Mouse (Mus musculus) megakaryocyte progenitor cell, adult 5-6 weeks (primary cell): ENCODE data around the gene Fndc1. TPM values are rescaled to one million over a fixed set of nuclear protein-coding genes. Genes with fewer than 3 reads are reported as not detected.

Experiments used
- ATAC-seq: replicated peaks from 2 replicates; pipeline ENCODE4 v1.8.0; 2016; ENCODE audit warnings: mild to moderate bottlenecking, moderate TSS enrichment, inconsistent platforms; ENCODE audit not compliant: poor library complexity
- total RNA-seq, 2 experiments: library from RNA; stranded (forward) in 1 of 2; stranded (reverse) in 1 of 2; fragments of 157-497, 149-512 nt in 1 of 2; fragments of 200-1000 nt in 1 of 2; gene quantifications; 2 replicates each; pipeline versions ENCODE4 v1.2.3 to v1.2.4; 2015 to 2017

Fndc1 gene
- total RNA-seq, 2 experiments from 2014 or later, result 0.12 TPM; not detected in 1

GRCm38 (mm10) chr17:7821553-7822186 lies 5.4 kb downstream of the Fndc1 start:
- 0 out of 2 replicates have a peak, but pooled peaks have one; percentile 44 for ATAC-seq

DNA sequence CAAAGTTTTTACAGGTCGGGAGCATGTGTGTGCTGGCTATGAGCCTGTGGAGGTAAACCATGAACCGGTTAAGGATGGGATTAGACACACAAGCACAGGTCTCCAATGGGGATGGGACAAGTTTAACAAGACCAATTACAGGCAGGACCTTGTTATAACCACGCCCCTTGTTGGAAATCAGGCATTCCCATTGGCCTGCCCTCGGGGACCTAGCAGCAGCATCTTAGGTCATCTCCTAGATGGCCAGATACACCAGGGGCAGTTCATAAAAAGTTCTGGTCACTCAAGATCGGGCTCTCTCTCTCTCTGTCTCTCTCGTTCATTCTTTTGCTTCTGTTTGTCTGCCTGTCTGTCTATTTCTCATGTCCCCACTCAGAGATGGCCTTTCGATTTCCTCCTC lies 6.9 kb downstream of the Fndc1 start:
- no peak for ATAC-seq

- no peak for ATAC-seq
Measured at GRCm38 (mm10) chr17:7816602-7817001, 10.5 kb downstream of the Fndc1 start.

GRCm38 (mm10) chr17:7814433-7814832 lies 12.7 kb downstream of the Fndc1 start:
- ATAC-seq, result no peak

- no peak for ATAC-seq
Measured at GRCm38 (mm10) chr17:7808043-7808442, 19.1 kb downstream of the Fndc1 start.

DNA sequence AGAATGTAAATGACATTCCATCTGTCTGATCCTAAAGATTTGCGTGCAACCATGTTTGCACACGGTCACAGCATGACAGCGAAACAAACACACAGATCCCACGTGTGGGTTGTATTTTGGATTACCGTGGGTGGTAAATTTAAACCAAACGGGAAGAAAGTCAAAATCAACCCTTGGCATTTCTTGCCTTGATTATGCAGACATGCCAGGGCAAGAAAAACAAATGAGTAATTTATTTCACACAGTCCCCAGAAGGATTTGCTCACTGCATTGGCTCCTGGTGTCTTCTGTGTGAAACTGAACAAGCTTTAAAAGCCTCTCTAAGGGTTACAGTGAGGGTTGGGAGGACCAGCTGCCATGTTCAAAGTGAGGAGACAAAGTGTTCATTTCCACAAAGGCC lies 22.0 kb downstream of the Fndc1 start:
- ATAC-seq, result no peak

DNA sequence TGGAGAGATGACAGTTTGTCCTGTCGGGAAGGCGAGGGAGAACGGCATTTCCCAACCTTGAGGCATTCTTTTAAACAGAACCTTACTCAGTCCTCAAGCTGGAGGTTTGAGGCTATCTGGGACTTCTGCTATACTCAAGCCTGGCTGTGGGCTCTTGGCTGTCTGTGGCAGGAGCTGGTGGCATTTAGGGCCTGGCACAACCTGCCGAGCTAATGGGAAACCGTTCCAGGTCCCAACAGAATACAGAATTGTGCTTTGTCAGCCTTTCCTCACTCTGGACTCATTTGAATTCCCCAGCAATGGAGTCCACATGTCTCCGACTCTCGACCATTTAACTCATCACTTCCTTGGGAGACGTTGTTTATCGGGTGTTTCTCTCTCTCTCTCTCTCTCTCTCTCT lies 24.6 kb downstream of the Fndc1 start:
- ATAC-seq, result no peak

- ATAC-seq, result no peak
Measured at GRCm38 (mm10) chr17:7799894-7800293, 27.2 kb downstream of the Fndc1 start.

DNA sequence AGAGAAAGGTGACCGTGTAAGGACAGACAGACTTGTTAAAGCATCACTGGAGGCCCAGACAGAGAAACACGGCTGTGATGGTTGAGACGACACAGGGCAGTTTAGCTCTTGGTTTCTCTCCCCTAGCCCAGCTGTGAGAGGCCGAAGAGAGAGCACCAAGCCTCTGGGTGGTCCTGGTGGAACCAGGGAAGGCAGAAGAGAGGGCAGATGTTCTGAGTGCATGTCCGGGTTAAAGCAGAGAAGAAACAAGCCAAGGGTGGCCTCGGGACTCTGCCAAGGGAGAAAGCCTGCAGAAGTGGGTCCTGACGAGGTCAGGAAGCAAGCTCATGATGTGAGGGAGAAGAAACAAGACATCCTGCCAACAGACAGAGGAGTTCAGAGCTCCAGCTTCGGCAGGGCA lies 31.5 kb downstream of the Fndc1 start:
- no peak for ATAC-seq

GRCm38 (mm10) chr17:7795168-7795567 lies 31.9 kb downstream of the Fndc1 start:
- no peak for ATAC-seq

DNA sequence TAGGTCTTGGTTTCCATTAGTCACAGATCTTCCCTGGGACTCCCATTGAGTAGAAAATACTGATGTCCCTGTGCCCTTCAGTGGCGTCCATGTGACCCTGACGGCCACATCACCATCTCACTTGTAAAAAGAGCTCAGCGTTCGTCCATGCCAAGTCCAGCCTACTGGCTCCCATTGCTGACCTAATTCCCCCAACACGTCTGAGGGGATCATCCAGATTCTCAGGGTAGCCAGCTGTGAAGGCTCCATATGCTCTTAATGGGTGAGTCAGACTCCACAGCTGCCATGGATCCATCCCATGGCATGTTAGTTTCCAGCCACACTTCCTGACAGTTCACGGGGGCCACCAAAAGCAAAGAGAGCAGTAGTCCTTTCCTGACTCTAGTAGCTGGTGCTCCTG lies 33.0 kb downstream of the Fndc1 start:
- ATAC-seq, result no peak

GRCm38 (mm10) chr17:7790512-7790911 lies 36.6 kb downstream of the Fndc1 start:
- ATAC-seq, result no peak

DNA sequence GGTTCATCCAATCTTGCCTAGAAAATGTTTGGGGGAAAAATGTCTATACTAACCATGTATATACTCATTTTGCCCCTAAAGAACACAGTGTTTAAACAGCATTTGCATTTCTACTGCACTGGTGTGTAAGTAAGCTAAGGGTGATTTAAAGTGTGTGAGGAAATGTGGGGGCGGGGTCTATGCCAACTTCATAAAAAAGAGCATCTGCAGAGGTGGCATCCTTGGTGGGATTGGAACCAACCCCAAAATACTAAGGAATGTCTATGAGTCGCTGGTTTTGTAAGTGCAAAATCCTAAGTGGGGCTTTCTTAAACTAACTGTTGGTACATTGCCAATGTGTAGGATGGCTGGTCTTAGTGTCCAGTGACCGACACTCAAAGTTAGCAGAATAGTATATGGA lies 53.0 kb downstream of the Fndc1 start:
- no peak for ATAC-seq

- ATAC-seq, result no peak
Measured at GRCm38 (mm10) chr17:7759786-7760185, 67.3 kb downstream of the Fndc1 start.

- ATAC-seq, result no peak
Measured at GRCm38 (mm10) chr17:7755001-7755400, 72.1 kb downstream of the Fndc1 start.

DNA sequence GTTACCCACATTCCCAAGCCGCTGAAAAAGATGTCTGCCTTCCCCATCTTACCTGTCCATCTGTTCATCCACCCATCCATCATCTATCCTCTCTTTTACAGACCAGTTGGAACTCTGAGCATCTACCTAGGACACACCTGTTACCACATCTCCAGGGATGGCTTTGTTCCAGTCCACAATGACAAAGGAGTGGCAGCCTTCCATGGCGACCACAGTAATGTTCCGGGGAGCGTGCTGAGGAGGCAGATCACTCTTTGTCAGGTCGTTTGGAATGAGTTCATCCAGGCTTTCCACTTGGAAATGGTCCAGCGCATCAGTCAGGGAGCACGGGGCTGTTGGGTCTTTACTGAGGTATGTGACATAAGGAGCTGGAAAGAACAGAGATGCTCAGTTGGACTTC lies 73.7 kb downstream of the Fndc1 start:
- no peak for ATAC-seq

DNA sequence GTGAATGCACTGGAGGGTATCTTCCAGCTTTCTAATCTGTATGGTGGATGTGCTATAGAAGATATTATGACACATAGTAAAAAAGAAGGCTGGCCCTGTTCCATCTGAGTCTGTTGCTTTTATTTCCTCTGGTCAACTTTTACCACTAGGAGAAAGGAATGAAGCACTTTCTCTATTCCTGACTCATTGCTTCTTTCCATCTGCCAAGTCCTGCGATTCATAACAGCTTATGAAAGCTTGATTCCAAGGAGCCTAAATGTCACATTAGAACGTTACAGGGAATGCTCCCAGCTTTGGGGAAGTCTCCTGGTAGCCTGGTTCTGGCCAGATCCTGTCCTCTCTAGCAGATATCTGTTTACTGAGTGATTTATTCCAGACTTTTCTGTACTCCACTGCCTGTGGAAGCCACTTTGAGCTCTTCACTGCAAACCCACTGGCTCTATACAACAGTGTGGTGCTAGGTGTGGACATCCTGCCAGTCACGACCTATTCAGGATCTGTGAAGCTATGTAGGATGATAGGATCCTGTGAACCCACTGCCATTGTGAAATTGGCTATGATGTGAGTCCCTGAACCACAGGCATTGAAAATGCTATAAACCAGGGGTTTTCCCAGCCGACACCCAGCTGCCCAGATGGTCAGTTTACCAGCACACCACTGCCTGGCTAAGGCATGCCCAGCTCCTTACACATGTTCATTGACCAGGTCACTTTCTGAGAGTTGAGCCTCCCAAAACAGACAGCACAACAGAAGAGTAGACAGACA lies 77.9 kb downstream of the Fndc1 start:
- ATAC-seq, result no peak

DNA sequence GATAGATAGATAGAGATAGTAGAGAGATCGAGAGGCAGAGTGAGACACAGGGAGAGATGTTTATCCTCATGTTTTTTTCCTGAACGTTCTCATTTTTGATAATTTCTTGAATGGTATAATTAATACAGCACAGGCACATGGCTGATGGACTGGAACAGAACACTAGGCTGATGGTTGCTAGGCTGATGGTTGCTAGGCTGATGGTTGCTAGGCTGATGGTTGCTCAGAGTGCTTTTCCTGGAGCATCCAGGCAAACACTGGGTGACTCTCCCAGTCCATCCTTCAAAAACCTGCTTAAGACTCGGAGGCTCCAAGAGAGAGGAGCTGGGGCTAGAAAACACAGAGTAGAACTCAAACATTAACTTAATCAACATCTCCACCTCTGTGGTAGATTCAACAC lies 80.3 kb downstream of the Fndc1 start:
- no peak for ATAC-seq

GRCm38 (mm10) chr17:7744976-7745375 lies 82.1 kb downstream of the Fndc1 start:
- ATAC-seq, result no peak

DNA sequence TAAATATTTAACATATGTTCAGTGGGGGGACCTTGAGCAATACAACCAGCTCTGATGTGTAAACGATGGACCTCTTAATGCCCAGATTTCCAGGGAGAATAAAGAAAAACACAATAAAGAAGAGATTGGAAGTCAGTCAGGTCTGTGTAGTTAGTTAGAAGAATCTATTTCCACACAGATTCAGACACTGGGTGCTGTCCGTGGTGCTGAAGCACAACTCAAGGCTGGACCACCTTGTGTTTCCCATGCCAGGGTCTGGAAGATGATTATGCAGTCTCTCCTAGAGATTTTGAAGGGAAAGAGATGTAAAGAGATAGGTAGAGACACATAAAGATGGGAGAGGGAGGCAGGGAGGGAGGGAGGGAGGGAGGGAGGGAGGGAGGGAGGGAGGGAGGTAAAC lies 86.1 kb downstream of the Fndc1 start:
- no peak for ATAC-seq

GRCm38 (mm10) chr17:7722991-7723390 lies 104.1 kb downstream of the Fndc1 start:
- ATAC-seq, result no peak

DNA sequence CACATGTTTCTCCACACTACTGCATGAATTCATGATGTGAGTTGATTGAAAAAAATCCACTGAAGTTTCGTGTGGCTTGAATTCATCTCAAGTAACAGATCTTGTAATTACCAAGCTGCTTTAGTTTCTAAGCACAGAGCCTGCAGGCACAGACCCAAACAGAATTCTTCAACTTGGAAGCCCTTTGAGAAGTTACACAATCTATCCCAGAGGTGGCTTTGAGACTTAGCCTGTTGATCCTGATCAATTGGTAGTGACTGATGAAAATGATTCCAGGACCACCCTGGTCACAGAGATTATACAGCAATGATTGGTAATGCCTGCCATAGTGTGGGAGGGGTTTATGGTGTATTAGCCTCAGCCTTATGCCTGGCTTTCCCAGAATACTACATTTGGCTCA lies 108.2 kb downstream of the Fndc1 start:
- no peak for ATAC-seq

DNA sequence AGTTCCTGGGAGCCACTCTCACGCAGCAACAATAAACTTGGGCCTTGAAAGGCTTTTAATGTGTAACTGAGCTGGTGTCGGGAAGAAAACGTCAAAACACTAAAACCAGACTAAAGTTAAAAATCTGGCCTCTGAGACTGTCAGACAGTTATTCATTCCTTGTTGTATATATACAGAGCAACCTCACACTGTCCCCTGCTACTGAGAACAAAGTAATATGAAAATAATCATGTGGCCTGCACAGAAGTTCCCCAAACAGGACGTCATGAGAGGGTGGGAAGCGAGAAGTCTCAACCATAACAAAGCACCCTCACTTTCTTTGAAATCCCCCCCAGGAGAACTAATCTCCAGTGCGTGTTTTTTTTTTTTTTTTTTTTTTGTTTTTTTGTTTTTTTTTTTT lies 109.2 kb downstream of the Fndc1 start:
- no peak for ATAC-seq
